Mouse (Mus musculus) heart, embryonic 12.5 days (tissue): Measurements from ENCODE around the gene Tnnt3. TPM values are rescaled to one million over a fixed set of nuclear protein-coding genes. Genes with fewer than 3 reads are reported as not detected.

Experiments used
- ATAC-seq: fragments of 200-750 bp; cut with Nextera tagmentation; 2 replicates; pipeline ENCODE4 v1.8.0; 2017; ENCODE audit warnings: moderate TSS enrichment, moderate library complexity; ENCODE audit not compliant: insufficient number of reproducible peaks, low FRiP score
- H3K27ac ChIP-seq: fragments of 300-500 bp; sonication (generic); 2 replicates; pipeline ENCODE4 v1.5.1; 2016; ENCODE audit warnings: mild to moderate bottlenecking, moderate library complexity; ENCODE audit not compliant: poor library complexity, severe bottlenecking
- H3K27me3 ChIP-seq: fragments of 300-500 bp; sonication (generic); replicated peaks from 2 replicates; pipeline ENCODE4 v1.6.1; 2016; ENCODE audit warnings: mild to moderate bottlenecking, moderate library complexity
- H3K36me3 ChIP-seq: fragments of 300-500 bp; sonication (generic); 2 replicates; pipeline ENCODE4 v1.6.1; 2016; ENCODE audit warnings: mild to moderate bottlenecking, moderate library complexity
- H3K4me1 ChIP-seq: fragments of 300-500 bp; sonication (generic); replicated peaks from 2 replicates; pipeline ENCODE4 v1.6.1; 2016; ENCODE audit warnings: mild to moderate bottlenecking
- H3K4me2 ChIP-seq: fragments of 300-500 bp; sonication (generic); 2 replicates; pipeline ENCODE4 v1.6.1; 2016; ENCODE audit warnings: mild to moderate bottlenecking, moderate library complexity
- H3K4me3 ChIP-seq: fragments of 300-500 bp; sonication (generic); 2 replicates; pipeline ENCODE4 v1.5.1; 2016; ENCODE audit warnings: mild to moderate bottlenecking
- H3K9ac ChIP-seq: fragments of 300-500 bp; sonication (generic); 2 replicates; pipeline ENCODE4 v1.6.1; 2016; ENCODE audit warnings: mild to moderate bottlenecking, moderate library complexity
- H3K9me3 ChIP-seq: fragments of 300-500 bp; sonication (generic); replicated peaks from 2 replicates; pipeline ENCODE4 v1.6.1; 2016; ENCODE audit warnings: mild to moderate bottlenecking, moderate library complexity
- WGBS: fragments of 180-500 bp; shearing (Covaris S2); methylation state at CpG from one replicate; pipeline ENCODE4 v1.1.7; 2016; 5-methylcytosine and 5-hydroxymethylcytosine counted together
- polyA plus RNA-seq: library from polyadenylated mRNA; unstranded; fragments of >200 nt; fragmentation: Nextera tagmentation; extraction: Ambion mirVana; gene quantifications from 2 replicates; pipeline ENCODE4 v1.2.1, GENCODE M21; 2016

Gene Tnnt3
- polyA plus RNA-seq, 1 experiment from 2014 or later: 9.3 TPM

DNA sequence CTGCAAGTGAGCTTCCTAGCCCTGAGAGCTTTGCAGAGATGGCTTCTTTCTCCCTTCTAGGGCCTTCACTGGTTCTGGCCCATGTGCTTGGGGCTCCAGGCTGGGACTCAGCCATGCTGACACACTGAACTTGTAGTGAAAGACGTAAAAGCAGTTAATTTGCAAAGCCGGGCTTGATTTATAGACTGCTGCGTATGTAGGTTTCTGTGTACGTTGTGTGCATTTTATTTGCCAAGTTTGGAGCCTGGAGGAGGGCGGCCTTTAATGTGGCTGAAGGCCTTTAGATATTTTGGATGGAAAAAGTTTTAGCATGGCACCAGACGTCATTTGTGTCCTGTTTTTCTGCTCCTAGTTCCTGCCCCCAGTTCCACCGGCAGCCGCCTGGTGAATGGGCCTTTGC lies 41.2 kb downstream of the Tnnt3 start:
- H3K27ac ChIP-seq: peak overlapping the region; percentile 75
- no peaks in the 10 kb centered on the region for H3K9me3 ChIP-seq
- peaks cover 71% of the 10 kb centered on the region for H3K4me1 ChIP-seq
- no peak overlapping the region for H3K4me2 ChIP-seq
- H3K27me3 ChIP-seq: no peaks in the 10 kb centered on the region
- H3K9ac ChIP-seq: peak overlapping the region; percentile 10; the same call in 1 of the 2 replicates
- 53% methylated on average over 8 of the region's 8 CpGs for WGBS
- no peak for ATAC-seq
- peaks cover 8% of the 10 kb centered on the region for H3K36me3 ChIP-seq
- H3K4me3 ChIP-seq: no peak overlapping the region

DNA sequence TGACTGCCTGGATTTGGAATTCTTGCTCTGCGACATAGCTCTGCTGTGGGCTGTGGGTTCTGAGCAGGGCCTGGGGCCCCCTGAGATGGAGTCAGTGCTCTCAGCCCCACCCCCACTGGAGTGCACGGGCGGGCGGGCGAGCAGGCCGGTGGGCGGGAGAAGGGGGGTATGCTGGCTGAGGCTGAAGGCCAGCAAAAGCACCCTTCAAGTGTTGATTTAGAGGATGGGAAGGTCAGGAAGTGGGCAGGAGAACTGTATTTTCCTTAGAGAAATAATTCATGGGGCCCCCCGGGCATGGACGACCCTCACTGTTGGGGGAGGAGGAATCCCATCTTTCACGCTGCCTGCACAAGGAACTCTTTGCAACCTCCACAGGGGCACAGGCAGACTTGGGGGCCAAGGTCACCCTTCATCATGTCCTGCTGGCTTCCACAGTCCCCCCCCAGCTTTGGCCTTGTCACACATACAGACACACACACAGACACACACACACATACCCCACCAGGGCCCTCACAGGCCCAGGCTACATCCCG lies 44.2 kb downstream of the Tnnt3 start:
- no peaks in the 10 kb centered on the region for H3K9me3 ChIP-seq
- peak overlapping the region; percentile 86 for H3K27ac ChIP-seq
- 0 out of 2 replicates have a peak, but pooled peaks cover 3% of the 10 kb centered on the region for H3K36me3 ChIP-seq
- ATAC-seq: peak; percentile 59; the same call in 1 of the 2 replicates
- WGBS: 7% methylated on average over 11 of the region's 11 CpGs
- H3K4me2 ChIP-seq: peak overlapping the region; percentile 30
- peaks cover 59% of the 10 kb centered on the region for H3K4me1 ChIP-seq
- H3K9ac ChIP-seq: peak overlapping the region; percentile 53
- H3K4me3 ChIP-seq: no peak overlapping the region
- H3K27me3 ChIP-seq: no peaks in the 10 kb centered on the region

DNA sequence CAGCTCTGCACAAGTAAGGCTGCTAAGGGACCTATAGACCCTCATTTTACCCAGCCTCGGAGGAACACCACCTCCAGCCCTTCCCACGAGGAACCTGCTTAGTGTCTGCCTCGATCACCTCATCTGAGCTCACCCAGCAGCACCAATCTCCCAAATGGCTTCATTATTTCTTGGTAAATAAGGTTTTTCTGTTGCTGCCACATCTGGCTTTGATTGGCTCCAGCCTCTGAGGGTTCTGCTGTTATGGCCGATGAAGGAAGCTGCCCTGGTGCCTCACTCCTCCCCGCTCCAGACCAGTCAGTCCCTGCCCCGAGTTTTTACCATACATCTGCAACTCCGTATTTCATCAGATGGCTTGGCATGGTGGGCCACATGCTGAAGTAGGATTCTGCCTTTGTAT lies 47.3 kb downstream of the Tnnt3 start:
- H3K36me3 ChIP-seq: 0 out of 2 replicates have a peak, but pooled peaks cover 3% of the 10 kb centered on the region
- 74% methylated on average over 7 of the region's 7 CpGs for WGBS
- no peak overlapping the region for H3K4me2 ChIP-seq
- peaks cover 53% of the 10 kb centered on the region for H3K4me1 ChIP-seq
- no peak overlapping the region for H3K27ac ChIP-seq
- H3K4me3 ChIP-seq: no peak overlapping the region
- no peak for ATAC-seq
- H3K9me3 ChIP-seq: no peaks in the 10 kb centered on the region
- no peaks in the 10 kb centered on the region for H3K27me3 ChIP-seq
- no peak overlapping the region for H3K9ac ChIP-seq

DNA sequence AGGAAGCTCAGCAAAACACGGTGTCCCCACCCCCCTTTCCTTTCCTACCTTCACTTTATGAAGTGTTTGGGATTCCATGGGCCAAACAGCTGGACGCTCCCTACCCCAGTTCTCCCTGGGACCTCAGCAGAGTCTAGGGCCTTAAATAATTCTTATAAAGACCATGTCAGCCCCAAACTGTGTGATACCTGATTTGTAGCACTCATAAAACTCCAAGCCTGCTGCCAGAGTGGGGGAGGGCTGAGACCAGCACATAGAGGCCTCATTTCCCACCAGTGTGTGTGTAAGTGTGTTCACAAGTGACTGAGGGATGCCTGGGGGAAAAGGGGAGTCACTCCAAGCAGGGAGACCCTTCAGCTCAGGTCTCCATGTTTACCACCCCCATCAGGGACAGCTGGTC lies 49.2 kb downstream of the Tnnt3 start:
- H3K9ac ChIP-seq: no peak overlapping the region
- no peak for ATAC-seq
- H3K27me3 ChIP-seq: no peaks in the 10 kb centered on the region
- peaks cover 53% of the 10 kb centered on the region for H3K4me1 ChIP-seq
- no peak overlapping the region for H3K4me2 ChIP-seq
- no peaks in the 10 kb centered on the region for H3K9me3 ChIP-seq
- H3K36me3 ChIP-seq: no peaks in the 10 kb centered on the region
- no peak overlapping the region for H3K4me3 ChIP-seq
- H3K27ac ChIP-seq: no peak overlapping the region
- 34% methylated on average over 2 of the region's 2 CpGs for WGBS

DNA sequence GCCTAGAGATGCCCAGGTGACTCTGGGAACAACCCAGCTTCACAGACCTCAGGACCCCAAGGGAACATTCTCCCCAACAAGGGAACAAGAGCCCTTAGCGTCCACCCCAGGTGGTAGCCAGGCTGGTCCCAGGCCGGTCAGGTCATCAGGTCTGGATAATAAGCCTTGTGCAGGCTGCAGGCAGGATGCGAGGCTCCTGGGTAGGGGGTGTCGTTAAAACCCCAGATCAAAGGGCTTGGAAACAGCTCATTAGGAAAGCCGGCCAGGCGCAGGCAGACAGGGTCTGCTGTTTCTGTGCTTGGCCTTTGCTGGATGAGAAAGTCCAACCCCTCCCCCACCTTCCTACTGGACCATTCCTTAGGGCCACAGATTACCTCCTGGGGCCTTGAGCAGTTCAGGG lies 50.1 kb downstream of the Tnnt3 start:
- WGBS: 50% methylated on average over 6 of the region's 6 CpGs
- Histone ChIP-seq H3K36me3 (no peaks in the 10 kb centered on the region), H3K27me3 (no peaks in the 10 kb centered on the region), H3K9ac (no peak overlapping the region), H3K9me3 (no peaks in the 10 kb centered on the region), H3K27ac (no peak overlapping the region), H3K4me1 (peaks cover 53% of the 10 kb centered on the region), H3K4me2 (no peak overlapping the region), H3K4me3 (no peak overlapping the region)
- no peak for ATAC-seq

GRCm38 (mm10) chr7:142549941-142550763 lies 51.5 kb downstream of the Tnnt3 start:
- H3K9ac ChIP-seq: no peak overlapping the region
- H3K36me3 ChIP-seq: no peaks in the 10 kb centered on the region
- 80% methylated on average over 10 of the region's 10 CpGs for WGBS
- peaks cover 68% of the 10 kb centered on the region for H3K4me1 ChIP-seq
- no peaks in the 10 kb centered on the region for H3K27me3 ChIP-seq
- H3K27ac ChIP-seq: peak overlapping the region; percentile 45; the same call in 1 of the 2 replicates
- no peak overlapping the region for H3K4me3 ChIP-seq
- no peak for ATAC-seq
- no peak overlapping the region for H3K4me2 ChIP-seq
- H3K9me3 ChIP-seq: no peaks in the 10 kb centered on the region

GRCm38 (mm10) chr7:142550935-142551373 lies 52.3 kb downstream of the Tnnt3 start:
- H3K27me3 ChIP-seq: no peaks in the 10 kb centered on the region
- H3K4me2 ChIP-seq: no peak overlapping the region
- WGBS: 42% methylated on average over 14 of the region's 14 CpGs
- no peak overlapping the region for H3K4me3 ChIP-seq
- peaks cover 74% of the 10 kb centered on the region for H3K4me1 ChIP-seq
- no peaks in the 10 kb centered on the region for H3K9me3 ChIP-seq
- peak overlapping the region; percentile 45; the same call in 1 of the 2 replicates for H3K27ac ChIP-seq
- no peak for ATAC-seq
- no peak overlapping the region for H3K9ac ChIP-seq
- no peaks in the 10 kb centered on the region for H3K36me3 ChIP-seq

DNA sequence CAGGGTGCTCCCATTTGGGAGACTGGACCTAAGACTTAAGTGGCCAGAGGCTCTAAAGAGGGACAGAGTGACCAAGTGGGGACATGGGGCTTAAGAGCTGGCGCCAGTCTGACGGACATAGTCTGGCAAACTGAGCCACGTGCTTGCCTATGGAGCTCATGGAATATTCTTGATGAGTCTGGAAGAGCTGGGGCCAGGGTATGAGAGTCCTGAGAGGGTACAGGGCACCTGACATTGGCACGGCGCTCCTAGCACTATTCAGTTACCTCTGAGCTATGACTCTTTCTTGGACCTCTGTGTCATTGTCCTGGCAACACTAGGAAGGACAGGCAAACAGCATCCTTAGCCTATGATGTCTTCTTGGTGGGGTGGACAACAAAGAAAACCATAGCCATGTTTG lies 53.1 kb downstream of the Tnnt3 start:
- Histone ChIP-seq H3K27ac (peak overlapping the region; percentile 94), H3K9ac (no peak overlapping the region), H3K4me2 (no peak overlapping the region), H3K36me3 (no peaks in the 10 kb centered on the region), H3K4me3 (no peak overlapping the region), H3K27me3 (no peaks in the 10 kb centered on the region), H3K4me1 (peaks cover 79% of the 10 kb centered on the region), H3K9me3 (no peaks in the 10 kb centered on the region)
- WGBS: 89% methylated on average over 5 of the region's 5 CpGs
- no peak for ATAC-seq

- no peaks in the 10 kb centered on the region for H3K27me3 ChIP-seq
- 17% methylated on average over 13 of the region's 13 CpGs for WGBS
- H3K27ac ChIP-seq: peak overlapping the region; percentile 94
- H3K9ac ChIP-seq: peak overlapping the region; percentile 29; the same call in 1 of the 2 replicates
- no peak overlapping the region for H3K4me3 ChIP-seq
- ATAC-seq: peak; percentile 74
- H3K9me3 ChIP-seq: no peaks in the 10 kb centered on the region
- peaks cover 84% of the 10 kb centered on the region for H3K4me1 ChIP-seq
- H3K4me2 ChIP-seq: 0 out of 2 replicates have a peak overlapping the region, but pooled peaks have one; percentile 20
- H3K36me3 ChIP-seq: no peaks in the 10 kb centered on the region
These were observed 54.2 kb downstream of the Tnnt3 start for GRCm38 (mm10) chr7:142552591-142553416.

- Histone ChIP-seq H3K4me1 (peaks cover 81% of the 10 kb centered on the region), H3K4me2 (0 out of 2 replicates have a peak overlapping the region, but pooled peaks have one; percentile 20), H3K4me3 (no peak overlapping the region), H3K27me3 (no peaks in the 10 kb centered on the region), H3K9me3 (no peaks in the 10 kb centered on the region), H3K27ac (peak overlapping the region; percentile 94), H3K36me3 (no peaks in the 10 kb centered on the region), H3K9ac (peak overlapping the region; percentile 48; the same call in 1 of the 2 replicates)
- WGBS: 16% methylated on average over 11 of the region's 11 CpGs
- ATAC-seq: peak; percentile 13; the same call in 1 of the 2 replicates
These were observed 55.0 kb downstream of the Tnnt3 start for GRCm38 (mm10) chr7:142553417-142554335.
